Mouse (Mus musculus): ENCODE data around the gene Rin2.
"Not testable (repeated sequence)": the region's sequence is repeated elsewhere in the genome, so short reads cannot be mapped to it uniquely, and the experiment has no call there.

Rin2 gene

GRCm38 (mm10) chr2:145901861-145902260, 226.8 kb downstream of the Rin2 start, which contains the start of gene Naa20:
Gene Naa20, plus strand, starts transcription at chr2:145902099.
- in situ Hi-C loops (cut with MboI; ENCODE audit: low pct_unique_long_range_greater_than_20kb in 1 of 2, low sequenced_read_pairs in 2 of 2, unreplicated experiment in 1 of 2): no loop called here

GRCm38 (mm10) chr2:145903061-145903901, 228.3 kb downstream of the Rin2 start:
- in situ Hi-C loops (cut with MboI; ENCODE audit: low pct_unique_long_range_greater_than_20kb in 1 of 2, low sequenced_read_pairs in 2 of 2, unreplicated experiment in 1 of 2): no loop called here

GRCm38 (mm10) chr2:145903983-145904616, 229.1 kb downstream of the Rin2 start:
- in situ Hi-C loops (cut with MboI; ENCODE audit: low pct_unique_long_range_greater_than_20kb in 1 of 2, low sequenced_read_pairs in 2 of 2, unreplicated experiment in 1 of 2): no loop called here

- in situ Hi-C loops (cut with MboI; ENCODE audit: low pct_unique_long_range_greater_than_20kb in 1 of 2, low sequenced_read_pairs in 2 of 2, unreplicated experiment in 1 of 2): no loop called here
These were observed 230.1 kb downstream of the Rin2 start for GRCm38 (mm10) chr2:145905156-145905555.

GRCm38 (mm10) chr2:145905884-145906283, 230.9 kb downstream of the Rin2 start:
- in situ Hi-C loops (cut with MboI; ENCODE audit: low pct_unique_long_range_greater_than_20kb in 1 of 2, low sequenced_read_pairs in 2 of 2, unreplicated experiment in 1 of 2): not testable (repeated sequence)

- in situ Hi-C loops (cut with MboI; ENCODE audit: low pct_unique_long_range_greater_than_20kb in 1 of 2, low sequenced_read_pairs in 2 of 2, unreplicated experiment in 1 of 2): no loop called here
These were observed 246.1 kb downstream of the Rin2 start for GRCm38 (mm10) chr2:145920941-145921650.

GRCm38 (mm10) chr2:145934339-145935231, 259.6 kb downstream of the Rin2 start, which contains the start of the genes Cfap61 and Crnkl1:
Gene Cfap61, plus strand, starts transcription at chr2:145934784.
Gene Crnkl1, minus strand, starts transcription at chr2:145935014.
- in situ Hi-C loops (cut with MboI; ENCODE audit: low pct_unique_long_range_greater_than_20kb in 1 of 2, low sequenced_read_pairs in 2 of 2, unreplicated experiment in 1 of 2): no loop called here

GRCm38 (mm10) chr2:145936975-145937374, 262.0 kb downstream of the Rin2 start:
- in situ Hi-C loops (cut with MboI; ENCODE audit: low pct_unique_long_range_greater_than_20kb in 1 of 2, low sequenced_read_pairs in 2 of 2, unreplicated experiment in 1 of 2): no loop called here

Measured in mouse embryonic stem cell (cell line).